Mouse (Mus musculus): ENCODE measurements around the gene Sbp. TPM values are rescaled to one million over a fixed set of nuclear protein-coding genes. Genes with fewer than 3 reads are reported as not detected.
"Not testable (repeated sequence)": the region's sequence is repeated elsewhere in the genome, so short reads cannot be mapped to it uniquely, and the experiment has no call there.

The Sbp gene
- not detected in 2 replicates for polyA plus RNA-seq (2016; fragmentation: Nextera tagmentation; extraction: Ambion mirVana)

DNA sequence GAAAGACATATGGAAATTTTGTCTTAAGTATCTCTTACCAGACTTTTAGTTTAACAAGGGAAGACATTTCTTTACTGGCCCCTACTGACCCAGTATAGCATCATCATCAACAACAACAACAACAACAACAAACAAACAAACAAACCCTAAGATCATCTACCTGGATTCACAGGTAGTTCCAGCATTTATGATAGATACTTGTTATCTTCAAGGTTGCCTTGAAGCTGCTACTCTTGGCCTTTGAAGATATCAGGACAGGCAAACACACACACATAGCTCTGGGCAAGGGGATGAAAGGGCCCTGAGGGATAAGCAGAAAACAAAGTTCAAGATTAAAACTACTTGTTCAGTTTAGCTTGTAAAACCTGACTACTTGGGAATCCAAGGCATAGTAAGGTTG, at the start of gene Sbp:
Sbp (plus strand) TSS at position 301 of the 400 bp plus-strand sequence.
- no peak for ATAC-seq
- Histone ChIP-seq H3K36me3 (no peaks in the 10 kb centered on the region), H3K4me2 (no peak within 1 kb of the TSS), H3K4me3 (no peak within 1 kb of the TSS), H3K27ac (no peak within 1 kb of the TSS), H3K9ac (no peak within 1 kb of the TSS), H3K4me1 (no peaks in the 10 kb centered on the region), H3K9me3 (replicated peaks) (no peaks in the 10 kb centered on the region), H3K27me3 (replicated peaks) (no peaks in the 10 kb centered on the region; the same call in 1 of the 2 replicates)

DNA sequence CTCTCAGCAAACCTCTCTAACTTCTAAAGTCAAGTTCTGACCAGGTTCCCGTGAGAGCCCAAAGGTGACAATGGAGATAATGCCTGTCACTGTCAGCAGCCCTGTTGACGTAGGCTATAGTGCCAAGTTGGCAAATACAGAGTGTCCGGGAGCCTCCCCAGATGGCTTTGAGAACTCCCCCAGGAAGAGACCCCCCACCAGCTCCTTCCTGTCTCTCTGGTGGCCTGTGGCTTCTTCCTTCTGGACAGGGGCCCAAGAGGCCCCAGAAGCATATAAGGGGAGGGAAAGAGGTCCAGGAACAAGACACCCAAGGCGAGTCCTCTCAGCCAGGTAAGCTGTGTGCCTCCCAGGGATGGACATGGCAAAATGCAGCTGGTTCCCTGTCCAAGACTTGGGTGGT, 24.3 kb upstream of the Sbp start, which contains the start of gene Dcpp3:
Dcpp3 (plus strand) TSS at position 301 of the 400 bp plus-strand sequence.
- H3K27me3 ChIP-seq (replicated peaks); H3K4me1 ChIP-seq; H3K9me3 ChIP-seq (replicated peaks); H3K4me3 ChIP-seq; H3K9ac ChIP-seq; H3K27ac ChIP-seq; H3K4me2 ChIP-seq; H3K36me3 ChIP-seq; ATAC-seq: not testable (repeated sequence)
- WGBS (ENCODE audit: insufficient replicate concordance): 52% methylated on average over 4 of the region's 4 CpGs

DNA sequence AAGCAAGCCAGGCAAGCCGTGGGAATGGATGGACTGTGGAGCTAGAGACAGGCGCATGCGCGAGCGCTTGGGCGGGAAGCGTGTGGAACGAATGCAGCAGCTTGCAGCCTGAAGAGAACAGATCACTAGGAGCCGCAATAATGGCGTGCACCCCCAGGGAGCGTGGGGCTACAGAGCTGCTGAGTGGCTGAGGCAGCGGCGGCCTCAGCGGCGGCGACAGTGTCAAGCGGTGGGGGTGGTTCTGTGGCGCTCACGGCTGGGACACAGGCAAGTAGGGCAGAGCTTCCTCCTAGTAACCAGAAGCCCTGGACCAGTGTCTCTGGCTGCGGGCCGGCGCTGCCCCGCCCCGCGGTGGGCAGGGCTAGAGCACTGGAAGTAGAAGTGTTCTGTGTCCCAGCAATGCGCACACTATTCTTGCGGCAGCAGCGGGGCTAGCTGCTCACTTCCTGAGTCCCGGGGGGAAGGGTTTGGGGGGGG, 16.9 kb upstream of the Sbp start:
- WGBS (ENCODE audit: insufficient replicate concordance): 0% methylated on average over 29 of the region's 29 CpGs
- peak overlapping the region; percentile 82 for H3K4me2 ChIP-seq

DNA sequence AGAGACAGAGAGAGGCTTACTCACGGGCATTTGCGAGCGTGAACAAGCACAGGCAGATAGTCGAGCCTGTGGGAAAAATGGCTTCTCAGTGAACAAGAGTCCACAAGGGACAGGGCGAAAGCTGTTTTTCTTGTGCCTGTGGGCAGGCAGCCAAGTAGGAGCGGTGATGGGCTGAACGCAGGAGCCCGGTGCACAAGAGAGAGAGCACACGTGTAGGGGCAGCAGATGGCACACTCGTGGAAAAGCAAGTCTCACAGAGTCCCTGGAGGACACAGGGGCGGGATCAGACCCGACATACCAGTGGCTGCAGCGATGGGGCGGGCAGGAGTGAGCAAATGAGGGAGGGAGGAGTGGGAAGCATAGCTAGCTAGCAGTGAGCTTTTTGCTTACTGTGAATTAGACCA, 16.4 kb upstream of the Sbp start:
- Histone ChIP-seq H3K4me2 (peak overlapping the region; percentile 82), H3K9me3 (replicated peaks) (no peaks in the 10 kb centered on the region), H3K9ac (peak overlapping the region; percentile 65), H3K36me3 (no peaks in the 10 kb centered on the region), H3K4me1 (peaks cover 19% of the 10 kb centered on the region), H3K27me3 (replicated peaks) (no peaks in the 10 kb centered on the region; the same call in 1 of the 2 replicates), H3K27ac (peak overlapping the region; percentile 72), H3K4me3 (peak overlapping the region; percentile 61)
- peak; percentile 63 for ATAC-seq
- WGBS (ENCODE audit: insufficient replicate concordance): 2% methylated on average over 14 of the region's 14 CpGs

More for the DNA sequence above, 16.9 kb upstream of the Sbp start:
- H3K9me3 ChIP-seq (replicated peaks): no peaks in the 10 kb centered on the region
- peak overlapping the region; percentile 72 for H3K27ac ChIP-seq
- H3K27me3 ChIP-seq (replicated peaks): no peaks in the 10 kb centered on the region; the same call in 1 of the 2 replicates
- ATAC-seq: peak; percentile 96
- peaks cover 19% of the 10 kb centered on the region for H3K4me1 ChIP-seq
- H3K4me3 ChIP-seq: peak overlapping the region; percentile 61
- peak overlapping the region; percentile 65 for H3K9ac ChIP-seq
- H3K36me3 ChIP-seq: no peaks in the 10 kb centered on the region

DNA sequence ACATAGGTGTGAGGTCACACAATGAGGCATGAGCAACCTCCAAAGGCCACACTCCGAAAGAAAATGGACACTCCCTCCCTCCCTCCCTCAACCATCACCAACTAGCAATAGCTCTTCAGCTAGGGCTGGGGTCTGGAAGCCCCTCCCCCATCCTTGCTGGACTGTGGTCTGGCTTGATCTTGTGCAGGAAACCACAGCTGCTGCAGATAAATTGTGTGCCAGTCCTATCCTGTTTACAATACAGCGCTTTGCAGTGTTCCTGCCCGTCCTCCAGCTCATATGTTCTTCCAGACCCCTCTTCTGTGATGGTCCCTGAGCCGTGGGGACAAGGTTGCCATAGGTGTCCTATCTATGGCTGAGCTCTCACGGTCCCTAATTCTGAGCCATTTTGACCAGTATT, 10.3 kb upstream of the Sbp start:
- Histone ChIP-seq H3K4me2 (no peak overlapping the region), H3K9me3 (replicated peaks) (no peaks in the 10 kb centered on the region), H3K4me1 (peaks cover 5% of the 10 kb centered on the region; the same call in 1 of the 2 replicates), H3K4me3 (no peak overlapping the region), H3K9ac (no peak overlapping the region), H3K27ac (no peak overlapping the region), H3K36me3 (no peaks in the 10 kb centered on the region), H3K27me3 (replicated peaks) (no peaks in the 10 kb centered on the region; the same call in 1 of the 2 replicates)
- 25% methylated on average over 5 of the region's 5 CpGs for WGBS (ENCODE audit: insufficient replicate concordance)
- ATAC-seq: no peak

DNA sequence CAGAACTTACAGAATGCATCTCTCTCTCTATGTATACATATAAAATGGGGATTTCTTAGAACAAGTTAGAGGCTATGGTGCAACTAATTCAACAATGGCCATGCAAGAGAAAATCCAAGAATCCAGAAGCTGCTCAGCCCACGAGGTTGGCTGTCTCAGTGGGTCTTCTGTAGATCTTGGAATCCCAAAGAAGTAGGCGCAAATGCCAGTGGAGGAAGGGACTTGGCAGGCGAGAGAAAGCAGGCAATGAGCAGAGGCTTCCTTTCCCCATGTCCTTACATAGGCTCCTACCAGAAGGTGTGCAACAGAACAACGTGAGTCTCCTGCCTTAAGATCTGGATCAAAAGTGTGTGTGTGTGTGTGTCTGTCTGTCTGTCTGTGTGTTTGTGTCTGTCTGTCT, 6.0 kb downstream of the Sbp start:
- not testable (repeated sequence) for H3K4me3 ChIP-seq; H3K4me1 ChIP-seq; H3K27me3 ChIP-seq (replicated peaks); ATAC-seq; H3K27ac ChIP-seq; H3K9me3 ChIP-seq (replicated peaks); H3K36me3 ChIP-seq; H3K9ac ChIP-seq; H3K4me2 ChIP-seq
- 50% methylated on average over 4 of the region's 4 CpGs for WGBS (ENCODE audit: insufficient replicate concordance)

DNA sequence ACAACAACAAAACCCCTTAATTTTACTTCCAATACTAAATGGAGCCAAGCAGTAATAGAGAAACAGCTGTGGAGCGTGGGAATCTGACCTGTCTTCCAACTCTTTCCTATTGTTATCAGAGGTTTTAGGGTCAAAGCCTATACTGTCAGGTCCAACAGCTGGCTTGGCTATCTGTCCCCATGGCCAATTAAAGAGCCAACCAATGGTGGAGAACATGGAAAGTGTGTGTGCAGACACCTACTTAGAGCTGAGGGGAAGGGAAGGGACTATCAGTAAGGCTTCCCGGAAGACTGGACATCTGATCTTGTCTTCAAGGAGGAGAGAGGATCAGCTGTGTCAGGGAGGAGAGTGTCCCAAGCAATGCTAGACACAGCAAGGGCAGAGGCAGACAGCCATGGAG, 7.6 kb downstream of the Sbp start:
- 65% methylated on average over 2 of the region's 2 CpGs for WGBS (ENCODE audit: insufficient replicate concordance)
- Histone ChIP-seq H3K36me3 (no peaks in the 10 kb centered on the region), H3K9me3 (replicated peaks) (no peaks in the 10 kb centered on the region), H3K27me3 (replicated peaks) (no peaks in the 10 kb centered on the region), H3K4me3 (no peak overlapping the region), H3K4me1 (no peaks in the 10 kb centered on the region), H3K9ac (no peak overlapping the region), H3K27ac (no peak overlapping the region), H3K4me2 (no peak overlapping the region)
- ATAC-seq: no peak

DNA sequence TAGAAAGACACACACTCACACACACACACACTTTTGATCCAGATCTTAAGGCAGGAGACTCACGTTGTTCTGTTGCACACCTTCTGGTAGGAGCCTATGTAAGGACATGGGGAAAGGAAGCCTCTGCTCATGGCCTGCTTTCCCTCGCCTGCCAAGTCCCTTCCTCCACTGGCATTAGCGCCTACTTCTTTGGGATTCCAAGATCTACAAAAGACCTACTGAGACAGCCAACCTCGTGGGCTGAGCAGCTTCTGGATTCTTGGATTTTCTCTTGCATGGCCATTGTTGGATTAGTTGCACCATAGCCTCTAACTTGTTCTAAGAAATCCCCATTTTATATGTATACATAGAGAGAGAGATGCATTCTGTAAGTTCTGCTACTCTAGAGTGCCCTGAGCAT, 9.4 kb downstream of the Sbp start:
- H3K36me3 ChIP-seq; H3K9me3 ChIP-seq (replicated peaks); H3K4me3 ChIP-seq; H3K4me1 ChIP-seq; ATAC-seq; H3K4me2 ChIP-seq; H3K27me3 ChIP-seq (replicated peaks); H3K27ac ChIP-seq; H3K9ac ChIP-seq: not testable (repeated sequence)
- 44% methylated on average over 4 of the region's 4 CpGs for WGBS (ENCODE audit: insufficient replicate concordance)

DNA sequence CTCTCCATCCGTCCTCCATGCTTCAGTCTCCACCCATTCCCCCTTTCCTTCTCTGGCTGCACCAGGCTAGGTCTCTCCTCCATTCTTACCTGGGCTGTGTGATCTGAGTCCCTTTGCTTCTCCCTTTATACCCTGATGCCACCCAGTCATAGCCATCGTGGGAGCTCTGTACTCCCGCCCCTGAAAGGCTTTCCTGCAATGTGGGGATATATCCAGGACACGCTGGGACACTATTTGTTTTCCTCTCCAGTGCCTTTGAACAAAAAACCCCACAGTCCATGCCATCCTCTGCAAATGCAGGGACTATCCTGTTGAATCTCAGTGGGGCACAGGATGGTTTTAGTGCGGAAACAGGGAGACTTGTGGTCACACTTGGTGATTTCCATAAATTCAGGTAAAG, 13.7 kb downstream of the Sbp start, which contains the start of gene Sbpl:
Sbpl (minus strand) TSS at position 101 of the 400 bp plus-strand sequence.
- Histone ChIP-seq H3K36me3 (no peaks in the 10 kb centered on the region), H3K27me3 (replicated peaks) (no peaks in the 10 kb centered on the region; the same call in 1 of the 2 replicates), H3K4me1 (no peaks in the 10 kb centered on the region), H3K4me3 (no peak within 1 kb of the TSS), H3K9ac (no peak within 1 kb of the TSS), H3K27ac (no peak within 1 kb of the TSS), H3K9me3 (replicated peaks) (no peaks in the 10 kb centered on the region), H3K4me2 (no peak within 1 kb of the TSS)
- WGBS (ENCODE audit: insufficient replicate concordance): 64% methylated on average over 5 of the region's 5 CpGs
- no peak for ATAC-seq

DNA sequence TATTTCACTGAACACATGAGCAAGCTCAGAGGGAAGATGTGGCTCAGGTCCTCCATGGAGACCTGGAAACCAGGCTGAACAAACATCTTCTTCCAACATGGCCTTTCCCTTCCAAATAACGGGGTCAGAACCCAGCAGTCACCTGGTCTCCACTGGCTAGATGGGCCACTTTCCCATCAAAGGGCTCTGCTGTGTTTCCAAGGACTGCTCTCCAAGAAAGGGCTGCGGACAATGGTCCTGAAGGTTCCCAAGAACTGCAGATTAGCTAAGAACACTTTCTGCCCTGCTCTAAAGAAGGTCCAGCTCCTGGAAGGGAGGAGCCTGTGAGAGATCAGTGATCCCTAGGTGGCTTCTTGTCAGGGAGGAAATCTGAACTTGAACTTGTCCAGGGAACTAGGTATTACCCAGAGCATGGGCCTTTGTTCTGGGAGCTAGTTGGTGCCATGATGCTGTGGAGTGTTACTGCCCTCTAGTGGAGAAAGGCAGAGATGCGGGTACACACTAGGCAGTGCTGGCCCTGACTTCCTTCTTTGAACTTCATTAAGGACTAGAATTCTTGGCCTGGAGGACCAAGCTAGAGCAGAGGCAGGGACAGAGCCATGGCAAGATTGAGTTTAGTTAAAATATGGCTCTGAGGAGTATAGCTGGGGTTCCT, 18.7 kb downstream of the Sbp start:
- H3K27me3 ChIP-seq (replicated peaks): no peaks in the 10 kb centered on the region; the same call in 1 of the 2 replicates
- H3K4me1 ChIP-seq: no peaks in the 10 kb centered on the region
- no peak overlapping the region for H3K9ac ChIP-seq
- H3K9me3 ChIP-seq (replicated peaks): no peaks in the 10 kb centered on the region
- no peak overlapping the region for H3K27ac ChIP-seq
- H3K4me2 ChIP-seq: no peak overlapping the region
- no peak overlapping the region for H3K4me3 ChIP-seq
- 0 out of 2 replicates have a peak, but pooled peaks have one; percentile 32 for ATAC-seq
- H3K36me3 ChIP-seq: no peaks in the 10 kb centered on the region
- 33% methylated on average over 3 of the region's 3 CpGs for WGBS (ENCODE audit: insufficient replicate concordance)

DNA sequence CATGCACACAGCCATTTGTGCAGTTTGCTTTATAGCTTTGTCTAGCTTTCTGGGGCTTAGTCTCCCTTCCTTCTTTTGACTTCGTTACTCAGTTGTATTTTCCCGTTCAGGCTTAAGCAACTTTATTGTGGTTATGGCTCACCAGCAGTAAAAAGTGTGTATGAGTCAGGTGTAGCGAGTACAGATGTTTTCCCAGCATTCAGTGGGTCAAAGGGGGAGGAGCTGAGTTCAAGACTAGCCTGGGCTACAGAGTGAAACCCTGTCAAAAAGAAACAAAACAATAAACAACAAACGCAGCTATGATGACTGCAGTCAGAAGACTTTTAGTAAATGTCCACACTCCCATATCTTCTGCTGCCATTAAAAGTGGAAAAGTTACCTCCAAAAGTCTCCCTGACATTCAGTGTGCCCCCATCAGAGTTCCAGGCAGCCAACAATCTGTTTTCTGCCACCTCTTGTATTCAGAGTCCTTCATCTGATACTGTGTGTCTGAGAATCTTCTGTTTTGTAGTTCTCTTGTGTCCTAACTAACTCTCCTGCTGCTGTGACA, 20.2 kb downstream of the Sbp start:
- no peak overlapping the region for H3K4me2 ChIP-seq

DNA sequence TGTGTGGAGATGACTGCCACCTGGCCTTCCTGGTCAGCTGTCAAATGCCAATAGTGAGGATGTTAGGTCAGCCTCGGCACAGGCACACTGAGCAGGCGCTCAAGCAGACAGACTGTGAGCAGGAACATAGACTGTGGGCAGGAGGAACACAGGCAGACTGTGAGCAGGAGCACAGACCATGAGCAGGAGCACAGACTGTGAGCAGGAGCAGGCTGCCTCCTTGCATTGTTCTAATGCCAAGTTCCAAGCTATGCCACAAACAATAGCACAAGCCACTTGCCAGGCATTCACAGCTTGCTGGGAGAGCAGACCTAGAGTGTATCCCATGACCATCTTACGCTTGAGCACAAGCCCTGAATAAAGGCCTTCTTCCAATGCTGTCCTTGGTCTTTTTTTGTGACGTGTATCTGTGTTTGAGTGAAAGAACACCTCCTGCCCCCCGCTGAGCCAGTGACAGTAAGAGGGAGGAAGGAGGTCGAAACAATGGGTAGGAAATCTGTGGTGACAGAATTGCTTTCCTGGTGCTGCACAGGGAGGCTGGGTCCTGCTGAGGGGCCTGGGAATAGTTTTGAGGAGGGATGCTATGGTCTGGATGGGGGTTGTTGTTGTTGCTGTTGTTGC, 24.4 kb downstream of the Sbp start:
- ATAC-seq: no peak
- Histone ChIP-seq H3K27me3 (replicated peaks) (no peaks in the 10 kb centered on the region), H3K9me3 (replicated peaks) (no peaks in the 10 kb centered on the region), H3K4me2 (no peak overlapping the region), H3K4me3 (no peak overlapping the region), H3K36me3 (no peaks in the 10 kb centered on the region), H3K9ac (no peak overlapping the region), H3K4me1 (no peaks in the 10 kb centered on the region), H3K27ac (no peak overlapping the region)
- 27% methylated on average over 6 of the region's 6 CpGs for WGBS (ENCODE audit: insufficient replicate concordance)

More for the DNA sequence above, 20.2 kb downstream of the Sbp start:
- no peaks in the 10 kb centered on the region for H3K36me3 ChIP-seq
- H3K9me3 ChIP-seq (replicated peaks): no peaks in the 10 kb centered on the region
- no peak for ATAC-seq
- WGBS (ENCODE audit: insufficient replicate concordance): 50% methylated on average over 4 of the region's 4 CpGs
- no peaks in the 10 kb centered on the region for H3K27me3 ChIP-seq (replicated peaks)
- no peaks in the 10 kb centered on the region for H3K4me1 ChIP-seq
- no peak overlapping the region for H3K27ac ChIP-seq
- H3K4me3 ChIP-seq: no peak overlapping the region
- H3K9ac ChIP-seq: no peak overlapping the region

Measured in liver, embryonic 12.5 days (tissue).